In the genomic region with DNA sequence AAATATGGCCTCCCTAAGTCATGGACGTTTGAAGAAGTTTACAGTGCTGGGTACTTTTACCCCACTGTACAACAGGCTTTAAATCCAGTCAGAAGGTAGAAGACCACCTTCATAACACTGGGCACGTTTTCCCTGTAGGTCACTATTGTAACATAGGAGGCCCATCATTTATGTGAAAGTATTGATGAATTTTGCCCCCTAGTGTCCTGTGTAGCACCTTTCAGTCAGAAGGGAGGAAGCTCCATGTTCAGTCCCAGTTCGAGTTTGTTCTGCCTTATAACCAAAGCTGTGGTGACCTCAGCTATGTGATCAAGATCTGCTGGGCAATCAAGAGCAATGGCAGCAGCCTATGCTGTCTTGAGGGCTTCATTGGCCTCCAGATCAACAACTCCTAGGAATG, we compare ENCODE assay signal across 31 mouse cellular contexts. TPM values are rescaled to one million over a fixed set of nuclear protein-coding genes. Genes with fewer than 3 reads are reported as not detected.
DNase-seq lines count a peak whose midpoint lies in the region; ATAC-seq and TF ChIP-seq lines count a peak whose summit lies in the region.
"Had no signal": no experiment of that assay in that cellular context is flagged by ENCODE, and none has a peak within 500 bp of the region (broad histone marks: within the 10 kb centered on the region; RNA-seq: fewer than 3 reads in every experiment).

No protein-coding gene starts in this region.

- no peak for ATAC-seq in intestine, postnatal 0 days
- no peak for ATAC-seq in intestine, embryonic 16.5 days
- no peak for ATAC-seq in liver, postnatal 0 days
- ATAC-seq in liver, embryonic 12.5 days, result no peak
- no peak for ATAC-seq in stomach, postnatal 0 days (ENCODE audit: low FRiP score, low TSS enrichment)
- ATAC-seq: forebrain, embryonic 13.5 days; forebrain, embryonic 16.5 days had no signal

- WGBS in intestine, postnatal 0 days, result 51% methylated on average over 3 of the region's 3 CpGs
- 52% methylated on average over 3 of the region's 3 CpGs for WGBS in intestine, embryonic 16.5 days
- 42% methylated on average over 3 of the region's 3 CpGs for WGBS in liver, postnatal 0 days (ENCODE audit: insufficient replicate concordance)
- WGBS in liver, embryonic 12.5 days (ENCODE audit: insufficient replicate concordance), result 31% methylated on average over 3 of the region's 3 CpGs
- 50% methylated on average over 3 of the region's 3 CpGs for WGBS in stomach, postnatal 0 days

- H3K4me2 ChIP-seq in intestine, postnatal 0 days (replicated peaks; ENCODE audit: low read depth), result no peak overlapping the region
- H3K4me2 ChIP-seq in intestine, embryonic 16.5 days (ENCODE audit: low read depth, low read length), result no peak overlapping the region
- H3K4me2 ChIP-seq in liver, postnatal 0 days (ENCODE audit: low read depth, low read length), result no peak overlapping the region
- H3K4me2 ChIP-seq in liver, embryonic 12.5 days, result no peak overlapping the region
- no peak overlapping the region for H3K4me2 ChIP-seq in stomach, postnatal 0 days (replicated peaks; ENCODE audit: low read depth)
- H3K4me2 ChIP-seq: forebrain, embryonic 13.5 days; heart, embryonic 12.5 days; heart, embryonic 15.5 days; hindbrain, embryonic 14.5 days had no signal

- no peak overlapping the region for H3K27ac ChIP-seq in intestine, postnatal 0 days (ENCODE audit: low read depth, low read length)
- no peak overlapping the region for H3K27ac ChIP-seq in intestine, embryonic 16.5 days (ENCODE audit: low read length)
- H3K27ac ChIP-seq in liver, postnatal 0 days (ENCODE audit: low read depth), result no peak overlapping the region
- no peak overlapping the region for H3K27ac ChIP-seq in liver, embryonic 12.5 days
- H3K27ac ChIP-seq in stomach, postnatal 0 days (replicated peaks), result no peak overlapping the region
- H3K27ac ChIP-seq: forebrain, embryonic 10.5 days; forebrain, embryonic 13.5 days; heart, embryonic 15.5 days; hindbrain, embryonic 10.5 days; hindbrain, embryonic 14.5 days had no signal

- H3K9me3 ChIP-seq in intestine, postnatal 0 days (ENCODE audit: control insufficient read depth), result no peaks in the 10 kb centered on the region
- H3K9me3 ChIP-seq in intestine, embryonic 16.5 days (ENCODE audit: control insufficient read depth, low read length), result no peaks in the 10 kb centered on the region
- H3K9me3 ChIP-seq in liver, postnatal 0 days (ENCODE audit: low read length), result no peaks in the 10 kb centered on the region
- H3K9me3 ChIP-seq in liver, embryonic 12.5 days (replicated peaks), result no peaks in the 10 kb centered on the region
- no peaks in the 10 kb centered on the region for H3K9me3 ChIP-seq in stomach, postnatal 0 days (ENCODE audit: control insufficient read depth, low read length)
- H3K9me3 ChIP-seq: forebrain, embryonic 10.5 days; forebrain, embryonic 13.5 days; heart, embryonic 12.5 days; heart, embryonic 15.5 days; hindbrain, embryonic 10.5 days had no signal

- no peaks in the 10 kb centered on the region for H3K36me3 ChIP-seq in intestine, postnatal 0 days (ENCODE audit: control insufficient read depth, insufficient read depth)
- no peaks in the 10 kb centered on the region for H3K36me3 ChIP-seq in intestine, embryonic 16.5 days (ENCODE audit: control insufficient read depth, insufficient read depth, low read length)
- no peaks in the 10 kb centered on the region for H3K36me3 ChIP-seq in liver, postnatal 0 days (replicated peaks; ENCODE audit: insufficient read depth, low read length)
- no peaks in the 10 kb centered on the region for H3K36me3 ChIP-seq in liver, embryonic 12.5 days
- no peaks in the 10 kb centered on the region for H3K36me3 ChIP-seq in stomach, postnatal 0 days (ENCODE audit: control insufficient read depth, insufficient read depth, low read length)
- H3K36me3 ChIP-seq: forebrain, embryonic 10.5 days; heart, embryonic 12.5 days; heart, embryonic 15.5 days; hindbrain, embryonic 10.5 days had no signal

- 0 out of 2 replicates have a peak, but pooled peaks have one; percentile 12 for TF ChIP-seq CTCF in intestine, postnatal 0 days (IDR thresholded peaks at IDR 0.05; ENCODE audit: low read depth)
- peak; percentile 19; the same call in 1 of the 2 replicates for TF ChIP-seq CTCF in liver, postnatal 0 days (IDR thresholded peaks at IDR 0.05; ENCODE audit: low read depth)
- 0 out of 2 replicates have a peak, but pooled peaks have one; percentile 11 for TF ChIP-seq CTCF in stomach, postnatal 0 days (IDR thresholded peaks at IDR 0.05; ENCODE audit: low read depth)

- H3K9ac ChIP-seq in intestine, postnatal 0 days (ENCODE audit: low read depth, low read length), result no peak overlapping the region
- no peak overlapping the region for H3K9ac ChIP-seq in intestine, embryonic 16.5 days (ENCODE audit: low read depth, low read length)
- no peak overlapping the region for H3K9ac ChIP-seq in liver, postnatal 0 days (replicated peaks)
- H3K9ac ChIP-seq in liver, embryonic 12.5 days, result no peak overlapping the region
- H3K9ac ChIP-seq in stomach, postnatal 0 days (ENCODE audit: low read length), result no peak overlapping the region
- H3K9ac ChIP-seq: forebrain, embryonic 13.5 days; heart, embryonic 12.5 days; heart, embryonic 15.5 days; hindbrain, embryonic 14.5 days had no signal

- H3K4me1 ChIP-seq in intestine, postnatal 0 days (replicated peaks; ENCODE audit: control insufficient read depth, insufficient read depth, low read length), result no peaks in the 10 kb centered on the region
- no peaks in the 10 kb centered on the region for H3K4me1 ChIP-seq in intestine, embryonic 16.5 days (ENCODE audit: control insufficient read depth, insufficient read depth, low read length)
- no peaks in the 10 kb centered on the region for H3K4me1 ChIP-seq in liver, postnatal 0 days (ENCODE audit: insufficient read depth)
- no peaks in the 10 kb centered on the region for H3K4me1 ChIP-seq in liver, embryonic 12.5 days
- H3K4me1 ChIP-seq in stomach, postnatal 0 days (replicated peaks; ENCODE audit: control insufficient read depth, insufficient read depth), result no peaks in the 10 kb centered on the region
- H3K4me1 ChIP-seq: forebrain, embryonic 10.5 days; forebrain, embryonic 13.5 days; heart, embryonic 12.5 days; heart, embryonic 15.5 days; hindbrain, embryonic 10.5 days had no signal

- H3K27me3 ChIP-seq in intestine, postnatal 0 days (replicated peaks; ENCODE audit: control insufficient read depth, insufficient read depth, low read length), result no peaks in the 10 kb centered on the region
- no peaks in the 10 kb centered on the region for H3K27me3 ChIP-seq in intestine, embryonic 16.5 days (replicated peaks; ENCODE audit: control insufficient read depth, insufficient read depth, low read length)
- H3K27me3 ChIP-seq in liver, postnatal 0 days (ENCODE audit: insufficient read depth, low read length), result no peaks in the 10 kb centered on the region
- H3K27me3 ChIP-seq in liver, embryonic 12.5 days (replicated peaks), result no peaks in the 10 kb centered on the region
- no peaks in the 10 kb centered on the region for H3K27me3 ChIP-seq in stomach, postnatal 0 days (ENCODE audit: control insufficient read depth, insufficient read depth, low read length)
- H3K27me3 ChIP-seq: forebrain, embryonic 13.5 days; heart, embryonic 12.5 days; heart, embryonic 15.5 days had no signal

- no peak for DNase-seq in liver, postnatal 0 days
- peak; percentile 12 for DNase-seq in ES-CJ7 (ENCODE audit: low read depth, low spot score)
- no peak for DNase-seq in stomach, postnatal 0 days (ENCODE audit: low spot score)
- DNase-seq in gastrocnemius, postnatal 4 days (ENCODE audit: low spot score in 2 of 2), result no peak
- no peak for DNase-seq in cerebellum, adult 9-11 months
- DNase-seq: adrenal gland, postnatal 10 days; cerebellum, adult 11 months; cerebellum, adult 2 months; cerebellum, postnatal 10 days; cerebellum, postnatal 36 days; embryo, embryonic 11 days; gastrocnemius, postnatal 14 days; heart, adult 18-20 months; heart, postnatal 10 days; heart, postnatal 36 days; kidney, adult 18-20 months had no signal

- no peak for TF ChIP-seq EP300 in liver, postnatal 0 days (IDR thresholded peaks at IDR 0.05; ENCODE audit: low read depth)
- no peak for TF ChIP-seq EP300 in stomach, postnatal 0 days (optimal IDR thresholded peaks at IDR 0.05)

- no peak overlapping the region for H3K4me3 ChIP-seq in intestine, postnatal 0 days (ENCODE audit: low read depth, low read length)
- no peak overlapping the region for H3K4me3 ChIP-seq in intestine, embryonic 16.5 days (ENCODE audit: low read length)
- H3K4me3 ChIP-seq in liver, postnatal 0 days (ENCODE audit: low read depth, low read length), result no peak overlapping the region
- H3K4me3 ChIP-seq in liver, embryonic 12.5 days, result no peak overlapping the region
- H3K4me3 ChIP-seq in stomach, postnatal 0 days (ENCODE audit: low read depth, low read length), result no peak overlapping the region
- H3K4me3 ChIP-seq: forebrain, embryonic 10.5 days; forebrain, embryonic 13.5 days; heart, embryonic 12.5 days; heart, embryonic 15.5 days; hindbrain, embryonic 10.5 days had no signal

RNA-seq across cellular contexts. Expression of gene Ugt3a2, which starts 13.4 kb away (rescaled TPM):
- not detected in 2 replicates for polyA plus RNA-seq in intestine, postnatal 0 days (2015; fragmentation: Nextera tagmentation; extraction: Ambion mirVana)
- polyA plus RNA-seq in intestine, embryonic 16.5 days (2015; fragmentation: Nextera tagmentation; extraction: Ambion mirVana), result 0.09 TPM in 1 of 2 replicates, not detected in the other
- 8.3 and 9.8 TPM in 2 replicates for polyA plus RNA-seq in liver, postnatal 0 days (2015; fragmentation: Nextera tagmentation; extraction: Ambion mirVana)
- polyA plus RNA-seq in liver, embryonic 12.5 days (2016; fragmentation: Nextera tagmentation; extraction: Ambion mirVana), result 0.07 and 0.12 TPM in 2 replicates
- 0.05 and 0.06 TPM in 2 replicates for polyA plus RNA-seq in stomach, postnatal 0 days (2015; fragmentation: Nextera tagmentation; extraction: Ambion mirVana)
- total RNA-seq in gastrocnemius, postnatal 4 days (2021), result not detected
- total RNA-seq: gastrocnemius, adult 18-20 months; gastrocnemius, postnatal 14 days; heart, adult 18-20 months; heart, postnatal 10 days; heart, postnatal 36 days had no signal
- polyA plus RNA-seq: cerebellum, adult 2 months; cortical plate, adult 2 months; embryonic facial prominence, embryonic 11.5 days; embryonic facial prominence, embryonic 14.5 days; forebrain, embryonic 10.5 days; forebrain, embryonic 13.5 days; forebrain, embryonic 16.5 days; heart, embryonic 12.5 days; heart, embryonic 15.5 days; hindbrain, embryonic 10.5 days; hindbrain, embryonic 14.5 days; intestine, embryonic 14.5 days had no signal
